ENCODE assay signal across 37 mouse cellular contexts in genomic region chr8:47811221-47811620, GRCm38 (mm10). TPM values are rescaled to one million over a fixed set of nuclear protein-coding genes. Genes with fewer than 3 reads are reported as not detected.
DNase-seq lines count a peak whose midpoint lies in the region; ATAC-seq and TF ChIP-seq lines count a peak whose summit lies in the region.
"Had no signal": no experiment of that assay in that cellular context is flagged by ENCODE, and none has a peak within 500 bp of the region (broad histone marks: within the 10 kb centered on the region; RNA-seq: fewer than 3 reads in every experiment).

No protein-coding gene starts in this region.

- no peak overlapping the region for H3K9ac ChIP-seq in lung, embryonic 14.5 days
- H3K9ac ChIP-seq: embryonic facial prominence, embryonic 15.5 days; hindbrain, embryonic 12.5 days; limb, embryonic 13.5 days; midbrain, embryonic 13.5 days had no signal

- H3K4me2 ChIP-seq in lung, embryonic 14.5 days: no peak overlapping the region
- H3K4me2 ChIP-seq: embryonic facial prominence, embryonic 15.5 days; hindbrain, embryonic 12.5 days; limb, embryonic 13.5 days; liver, embryonic 11.5 days; midbrain, embryonic 13.5 days had no signal

- 0 out of 2 replicates have a peak overlapping the region, but pooled peaks have one; percentile 16 for H3K27ac ChIP-seq in heart, embryonic 10.5 days
- H3K27ac ChIP-seq in lung, embryonic 14.5 days (ENCODE audit: low read depth): peak overlapping the region; percentile 63; the same call in 1 of the 2 replicates
- H3K27ac ChIP-seq in embryonic facial prominence, embryonic 10.5 days (replicated peaks): 0 out of 2 replicates have a peak overlapping the region, but pooled peaks have one; percentile 30
- H3K27ac ChIP-seq in limb, embryonic 10.5 days: peak overlapping the region; percentile 1; the same call in 1 of the 2 replicates
- H3K27ac ChIP-seq: embryonic facial prominence, embryonic 15.5 days; limb, embryonic 13.5 days; midbrain, embryonic 13.5 days had no signal

- no peak for TF ChIP-seq CTCF in lung, embryonic 14.5 days (IDR thresholded peaks at IDR 0.05; ENCODE audit: low read depth)

- WGBS in heart, embryonic 10.5 days: 80% methylated on average over 12 of the region's 12 CpGs
- WGBS in lung, embryonic 14.5 days: 81% methylated on average over 12 of the region's 12 CpGs
- WGBS in embryonic facial prominence, embryonic 10.5 days: 68% methylated on average over 12 of the region's 12 CpGs
- whole genome bisulfite sequencing in limb, embryonic 10.5 days: 87% methylated on average over 12 of the region's 12 CpGs

- no peak overlapping the region for H3K4me3 ChIP-seq in heart, embryonic 10.5 days
- no peak overlapping the region for H3K4me3 ChIP-seq in lung, embryonic 14.5 days (ENCODE audit: low read depth, low read length)
- no peak overlapping the region for H3K4me3 ChIP-seq in embryonic facial prominence, embryonic 10.5 days
- H3K4me3 ChIP-seq in limb, embryonic 10.5 days: no peak overlapping the region
- H3K4me3 ChIP-seq: embryonic facial prominence, embryonic 15.5 days; hindbrain, embryonic 12.5 days; limb, embryonic 13.5 days; megakaryocyte, embryonic 14.5 days; midbrain, embryonic 13.5 days had no signal

- no peak for ATAC-seq in lung, embryonic 14.5 days (ENCODE audit: insufficient read depth)
- no peak for ATAC-seq in CD4-positive, CD25-positive, alpha-beta regulatory T cell, adult 4 months
- ATAC-seq: activated CD4-positive, CD25-positive, alpha-beta regulatory T cell, adult 4 months; forebrain, embryonic 16.5 days; intestine, embryonic 16.5 days; midbrain, embryonic 13.5 days had no signal

- intact Hi-C loops in heart, postnatal 14 days (cut with DNase I): no loop called here

- no peak for DNase-seq in heart, embryonic 10.5 days (ENCODE audit: low spot score)
- no peak for DNase-seq in heart, postnatal 14 days
- peak; percentile 18 for DNase-seq in lung, embryonic 14.5 days
- DNase-seq in lung, postnatal 36 days: no peak
- DNase-seq in embryonic facial prominence, embryonic 10.5 days (ENCODE audit: low spot score): peak; percentile 52
- DNase-seq in limb, embryonic 10.5 days (ENCODE audit: low spot score): no peak
- no peak for DNase-seq in c-Kit-positive CD71-positive TER-119-positive erythroid progenitor cells, embryonic 14.5 days (ENCODE audit: low spot score)
- DNase-seq: adrenal gland, adult 8-10 months; cerebellum, adult 9-10 months; cerebellum, postnatal 36 days; gastrocnemius, postnatal 10 days; kidney, adult 9 months; layer of hippocampus, postnatal 36 days; lung, postnatal 4 days; right cerebral cortex, postnatal 25 days had no signal

- H3K36me3 ChIP-seq in heart, embryonic 10.5 days: no peaks in the 10 kb centered on the region
- no peaks in the 10 kb centered on the region for H3K36me3 ChIP-seq in lung, embryonic 14.5 days (ENCODE audit: insufficient read depth)
- no peaks in the 10 kb centered on the region for H3K36me3 ChIP-seq in embryonic facial prominence, embryonic 10.5 days (replicated peaks)
- H3K36me3 ChIP-seq in limb, embryonic 10.5 days: no peaks in the 10 kb centered on the region
- H3K36me3 ChIP-seq: embryonic facial prominence, embryonic 15.5 days; hindbrain, embryonic 12.5 days; limb, embryonic 13.5 days; midbrain, embryonic 13.5 days had no signal

- H3K4me1 ChIP-seq in heart, embryonic 10.5 days: peaks cover 18% of the 10 kb centered on the region; the same call in 1 of the 2 replicates
- H3K4me1 ChIP-seq in lung, embryonic 14.5 days (ENCODE audit: insufficient read depth): no peaks in the 10 kb centered on the region; the same call in 1 of the 2 replicates
- peaks cover 6% of the 10 kb centered on the region for H3K4me1 ChIP-seq in embryonic facial prominence, embryonic 10.5 days
- H3K4me1 ChIP-seq in limb, embryonic 10.5 days: peaks cover 9% of the 10 kb centered on the region
- H3K4me1 ChIP-seq: embryonic facial prominence, embryonic 15.5 days; megakaryocyte, embryonic 14.5 days; midbrain, embryonic 13.5 days had no signal

- H3K27me3 ChIP-seq in heart, embryonic 10.5 days (ENCODE audit: insufficient read depth, poor library complexity, severe bottlenecking): no peaks in the 10 kb centered on the region
- H3K27me3 ChIP-seq in lung, embryonic 14.5 days (ENCODE audit: insufficient read depth, low read length): no peaks in the 10 kb centered on the region
- H3K27me3 ChIP-seq in embryonic facial prominence, embryonic 10.5 days (replicated peaks; ENCODE audit: low read depth, poor library complexity, severe bottlenecking): no peaks in the 10 kb centered on the region
- H3K27me3 ChIP-seq in limb, embryonic 10.5 days (ENCODE audit: low read depth, poor library complexity, severe bottlenecking): no peaks in the 10 kb centered on the region
- H3K27me3 ChIP-seq: embryonic facial prominence, embryonic 15.5 days; hindbrain, embryonic 12.5 days; limb, embryonic 13.5 days; megakaryocyte, embryonic 14.5 days; midbrain, embryonic 13.5 days had no signal

- H3K9me3 ChIP-seq in heart, embryonic 10.5 days: no peaks in the 10 kb centered on the region
- no peaks in the 10 kb centered on the region for H3K9me3 ChIP-seq in lung, embryonic 14.5 days (ENCODE audit: low read depth, low read length)
- no peaks in the 10 kb centered on the region for H3K9me3 ChIP-seq in embryonic facial prominence, embryonic 10.5 days
- H3K9me3 ChIP-seq in limb, embryonic 10.5 days (replicated peaks): no peaks in the 10 kb centered on the region
- H3K9me3 ChIP-seq: embryonic facial prominence, embryonic 15.5 days; hindbrain, embryonic 12.5 days; limb, embryonic 13.5 days; midbrain, embryonic 13.5 days had no signal

RNA-seq across cellular contexts. Expression of gene Cldn24, which starts 10.7 kb away (rescaled TPM):
- not detected in 2 replicates for polyA plus RNA-seq in heart, embryonic 10.5 days (2016; fragmentation: Nextera tagmentation; extraction: Ambion mirVana)
- not detected for total RNA-seq in heart, postnatal 14 days (2021)
- not detected in 2 replicates for polyA plus RNA-seq in lung, embryonic 14.5 days (2014; fragmentation: Nextera tagmentation; extraction: Ambion mirVana)
- polyA plus RNA-seq in embryonic facial prominence, embryonic 10.5 days (2016; fragmentation: Nextera tagmentation; extraction: Ambion mirVana): not detected in 2 replicates
- polyA plus RNA-seq in limb, embryonic 10.5 days (2016; fragmentation: Nextera tagmentation; extraction: Ambion mirVana): not detected in 2 replicates
- polyA plus RNA-seq in CD4-positive, CD25-positive, alpha-beta regulatory T cell, adult 4 months (2017; shearing (Covaris generic)): not detected
- total RNA-seq: adrenal gland, adult 8-10 months; adrenal gland, postnatal 4 days; gastrocnemius, postnatal 10 days; heart, adult 8-10 months; heart, postnatal 25 days; layer of hippocampus, postnatal 36 days; left cerebral cortex, postnatal 10 days; monocyte, adult 5-6 weeks had no signal
- polyA plus RNA-seq: activated CD4-positive, CD25-positive, alpha-beta regulatory T cell, adult 4 months; embryonic facial prominence, embryonic 15.5 days; forebrain, embryonic 16.5 days; gonadal fat pad, adult 2 months; heart, embryonic 14.5 days; intestine, embryonic 16.5 days; large intestine, adult 2 months; limb, embryonic 13.5 days; liver, embryonic 11.5 days; liver, embryonic 16.5 days; lung, embryonic 16.5 days; midbrain, embryonic 13.5 days; neural tube, embryonic 14.5 days; thymus, postnatal 0 days had no signal

RNA-seq across cellular contexts. Expression of gene Cldn22, which starts 13.1 kb away (rescaled TPM):
- not detected in 2 replicates for polyA plus RNA-seq in heart, embryonic 10.5 days (2016; fragmentation: Nextera tagmentation; extraction: Ambion mirVana)
- not detected for total RNA-seq in heart, postnatal 14 days (2021)
- not detected in 2 replicates for polyA plus RNA-seq in lung, embryonic 14.5 days (2014; fragmentation: Nextera tagmentation; extraction: Ambion mirVana)
- polyA plus RNA-seq in embryonic facial prominence, embryonic 10.5 days (2016; fragmentation: Nextera tagmentation; extraction: Ambion mirVana): not detected in 2 replicates
- polyA plus RNA-seq in limb, embryonic 10.5 days (2016; fragmentation: Nextera tagmentation; extraction: Ambion mirVana): not detected in 2 replicates
- polyA plus RNA-seq in CD4-positive, CD25-positive, alpha-beta regulatory T cell, adult 4 months (2017; shearing (Covaris generic)): not detected
- total RNA-seq: adrenal gland, postnatal 4 days; heart, adult 8-10 months; heart, postnatal 25 days; monocyte, adult 5-6 weeks had no signal
- polyA plus RNA-seq: embryonic facial prominence, embryonic 15.5 days; forebrain, embryonic 16.5 days; heart, embryonic 14.5 days; hindbrain, embryonic 12.5 days; intestine, embryonic 16.5 days; limb, embryonic 13.5 days; liver, embryonic 11.5 days; liver, embryonic 16.5 days; lung, embryonic 16.5 days; midbrain, embryonic 13.5 days; neural tube, embryonic 14.5 days; thymus, postnatal 0 days had no signal

Comparison
In these comparisons a context has a peak if more than half of its experiments do, and no peak if none do; other contexts are left out.
1. DNase-seq: peak in lung, embryonic 14.5 days (single experiment) and embryonic facial prominence, embryonic 10.5 days (single experiment); none in heart, embryonic 10.5 days (single experiment), heart, postnatal 14 days (0 of 2), lung, postnatal 36 days (single experiment), limb, embryonic 10.5 days (single experiment) and c-Kit-positive CD71-positive TER-119-positive erythroid progenitor cells, embryonic 14.5 days (single experiment).
2. H3K27ac ChIP-seq: peak in every context shown above with its lines; median percentile 63 in lung, embryonic 14.5 days; 30 in embryonic facial prominence, embryonic 10.5 days; 16 in heart, embryonic 10.5 days; 1 in limb, embryonic 10.5 days.